Mouse (Mus musculus): Measurements from ENCODE around the gene Odr4. TPM values are rescaled to one million over a fixed set of nuclear protein-coding genes. Genes with fewer than 3 reads are reported as not detected.

The Odr4 gene
- total RNA-seq, 4 experiments from 2014 or later, result 21.6 to 25.5 (median 22.6) TPM

Other genes with a start within 250 kb of the Odr4 start
- gene Pdc, start 73.7 kb downstream of the Odr4 start, total RNA-seq (2022), result not detected
- 100 to 1,000 TPM in 2 of 4 experiments, 10 to 100 TPM in 2; 90.4 to 117 (median 100) TPM for gene Tpr, start 242 bp downstream of the Odr4 start, total RNA-seq (2022)
- 10 to 100 TPM in 2 of 4 experiments, 1 to 10 TPM in 2; 2.3 to 21.5 (median 9.4) TPM for gene Prg4, start 73.1 kb upstream of the Odr4 start, total RNA-seq (2022)

Data from gastrocnemius, adult 8-10 months (tissue).